Mouse (Mus musculus) cerebellum, postnatal 25 days (tissue): ENCODE data around the gene Lrrc74b.
"Not testable (repeated sequence)": the region's sequence is repeated elsewhere in the genome, so short reads cannot be mapped to it uniquely, and the experiment has no call there.

Experiments used
- DNase-seq, 2 experiments: peaks; one replicate each; pipeline ENCODE4 v3.0.0; 2021; ENCODE audit warnings: mixed read lengths in 2 of 2

Gene Lrrc74b

GRCm38 (mm10) chr16:17542632-17543031 is 18.4 kb downstream of the Lrrc74b start:
- DNase-seq = no peak

DNA sequence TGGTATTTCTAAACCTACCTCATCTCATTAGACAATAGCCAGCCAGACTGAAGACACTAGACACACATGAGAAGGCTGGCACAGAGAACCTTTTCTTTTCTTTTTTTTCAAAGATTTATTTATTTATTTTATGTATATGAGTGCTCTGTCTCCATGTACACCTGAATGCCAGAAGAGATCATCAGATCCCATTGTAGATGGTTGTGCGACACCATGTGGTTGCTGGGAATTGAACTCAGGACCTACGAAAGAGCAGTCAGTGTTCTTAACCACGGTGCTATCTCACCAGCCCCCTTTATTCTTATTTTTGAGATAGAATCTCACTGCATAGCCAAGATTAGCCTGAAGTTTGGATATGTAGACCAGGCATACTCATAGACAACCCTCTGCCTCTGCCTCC is 24.5 kb downstream of the Lrrc74b start:
- peak in 1 of 2 experiments; percentile 57 for DNase-seq

DNA sequence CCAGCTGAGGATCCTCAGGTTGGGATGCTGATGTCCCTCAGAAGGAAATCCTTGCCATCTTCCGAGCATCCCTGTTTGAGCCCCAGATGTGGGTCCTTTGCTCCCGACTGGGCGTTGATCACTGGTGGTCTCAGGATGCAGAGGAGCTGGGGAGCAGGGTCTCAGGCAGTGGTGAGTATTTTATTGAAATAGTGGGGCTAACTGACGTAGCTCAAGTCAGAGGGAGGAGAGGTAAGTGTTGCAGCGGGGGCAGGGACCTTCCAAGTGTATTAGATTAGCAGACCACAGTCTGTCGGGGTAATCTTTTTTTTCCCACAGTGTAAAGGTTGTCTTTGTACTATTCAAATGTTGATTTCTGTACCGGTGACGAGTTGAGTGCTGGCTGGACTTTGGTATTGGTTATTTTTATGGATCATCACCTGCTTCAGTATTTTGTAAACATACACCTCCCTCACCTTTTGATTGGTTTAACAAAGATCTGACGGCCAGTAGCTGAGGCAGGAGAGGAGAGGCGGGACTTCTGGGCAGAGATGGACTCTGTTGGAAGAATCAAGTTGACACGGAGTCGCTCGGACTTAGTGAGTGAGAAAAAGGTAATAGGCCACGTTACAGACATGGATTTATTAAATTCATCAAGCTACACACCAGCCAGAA is 28.2 kb downstream of the Lrrc74b start:
- no peak for DNase-seq

DNA sequence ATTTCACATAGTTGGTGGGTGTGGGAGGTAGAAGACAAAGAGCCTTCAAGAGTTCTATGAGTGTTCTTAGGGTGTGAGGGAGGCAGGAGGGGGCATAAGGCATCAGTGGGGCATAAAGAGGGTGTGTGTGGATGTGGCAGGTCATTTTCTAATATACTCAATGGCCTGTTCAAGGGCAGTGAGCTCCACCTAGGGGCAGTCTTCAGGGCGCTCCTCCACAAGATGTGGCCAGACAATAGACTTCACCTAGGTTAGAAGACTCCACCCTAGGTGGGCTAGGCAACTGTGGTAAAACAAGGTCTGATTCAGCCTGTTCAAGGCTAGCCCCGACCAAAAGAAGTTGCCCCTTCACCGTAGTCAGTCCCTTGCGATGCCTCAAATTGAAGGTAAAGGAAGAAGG is 28.8 kb downstream of the Lrrc74b start:
- peak; percentile 37 to 63 for DNase-seq

GRCm38 (mm10) chr16:17530640-17531288 is 30.3 kb downstream of the Lrrc74b start, which contains the start of gene Thap7:
Gene Thap7 (minus strand): TSS chr16:17531136.
- DNase-seq = peak; percentile 97 to 98

DNA sequence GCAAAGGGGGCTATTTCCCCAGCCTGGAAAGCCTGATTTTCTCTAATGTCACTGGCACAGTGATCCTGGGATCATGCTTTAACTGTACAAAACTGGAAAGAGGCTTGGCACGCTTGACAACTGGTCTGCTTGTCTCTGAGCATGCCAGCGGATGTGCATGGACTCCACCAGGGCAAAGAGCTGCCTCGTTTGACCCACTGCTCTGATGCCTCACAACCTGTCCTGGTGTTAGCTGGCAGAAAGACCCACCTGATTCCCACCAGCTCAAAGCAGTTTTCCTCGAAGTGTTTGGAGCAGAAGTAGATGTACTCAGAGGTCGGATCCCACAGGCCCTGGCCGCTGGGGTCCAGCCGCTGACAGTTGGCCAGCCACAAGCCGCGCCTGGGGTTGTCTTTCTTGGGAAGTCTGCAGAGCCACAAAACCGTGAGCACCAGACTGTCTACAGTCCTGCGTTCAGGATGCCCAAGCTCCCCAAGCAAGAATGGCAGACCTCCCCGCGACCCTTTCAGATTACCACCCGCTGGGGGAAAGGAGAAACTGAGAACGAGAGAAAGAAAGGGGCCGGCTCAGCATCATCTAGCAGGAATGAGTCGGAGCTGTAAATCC is 31.0 kb downstream of the Lrrc74b start:
- peak in 1 of 2 experiments; percentile 52 for DNase-seq

DNA sequence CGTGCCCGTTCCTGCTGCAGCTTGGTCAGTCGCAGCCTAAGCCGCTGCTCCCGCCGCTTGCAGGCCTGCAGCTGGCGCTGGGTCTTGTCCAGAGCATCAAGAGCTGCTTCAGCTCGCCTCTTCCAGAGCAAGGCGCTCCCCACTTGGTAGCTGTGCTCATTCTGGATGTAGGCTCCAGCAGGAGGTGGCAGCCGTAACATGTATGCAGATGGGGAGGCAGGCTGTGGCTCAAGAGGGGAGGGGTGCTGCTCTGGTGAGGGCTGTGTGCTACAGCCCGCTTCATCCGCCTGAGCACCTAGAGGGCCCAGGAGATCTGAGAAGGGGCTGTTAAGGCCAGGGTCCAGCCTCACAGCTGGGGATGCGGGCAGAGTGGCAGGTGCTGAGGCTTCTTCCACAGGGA is 32.8 kb downstream of the Lrrc74b start:
- DNase-seq = no peak

- DNase-seq = no peak
These were observed 33.4 kb downstream of the Lrrc74b start for GRCm38 (mm10) chr16:17527606-17528005.

DNA sequence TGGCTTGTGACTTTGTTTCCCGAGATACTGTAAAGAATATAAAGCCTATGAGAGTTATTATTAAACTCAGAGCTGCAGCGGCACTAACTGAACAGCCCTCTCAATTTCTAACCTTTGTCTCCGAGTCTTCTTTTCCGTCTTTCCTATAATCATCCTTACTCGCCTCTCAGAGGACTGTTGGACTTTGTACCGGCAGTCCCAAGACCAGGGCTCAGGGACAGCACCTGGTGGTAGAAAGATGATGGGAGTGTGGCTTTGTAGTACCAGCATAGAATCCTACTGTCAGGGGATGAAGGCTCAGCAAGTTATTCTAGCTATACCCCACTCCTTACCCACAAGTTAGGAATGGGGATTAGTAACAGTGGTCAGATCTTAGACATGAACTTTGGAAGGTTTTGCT is 34.8 kb downstream of the Lrrc74b start:
- DNase-seq = no peak

DNA sequence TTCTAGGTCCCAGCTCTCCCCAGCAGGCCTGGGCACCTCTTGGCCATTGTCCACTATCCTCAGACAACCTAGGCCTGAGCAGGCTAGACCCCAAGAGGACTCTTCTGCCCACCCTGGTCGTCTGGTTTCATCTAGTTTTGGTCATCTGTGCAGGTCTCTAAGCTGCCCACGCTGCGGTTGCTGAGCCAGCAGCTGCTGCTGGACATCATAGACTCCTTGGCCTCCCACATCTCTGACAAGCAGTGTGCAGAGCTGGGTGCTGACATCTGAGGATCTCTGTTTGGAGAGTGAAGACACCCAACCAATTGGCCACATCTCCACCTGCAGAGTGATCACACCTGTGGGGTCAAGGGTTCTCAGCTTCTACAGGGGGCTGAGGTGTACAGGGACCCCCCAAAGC is 35.5 kb downstream of the Lrrc74b start:
- no peak for DNase-seq

DNA sequence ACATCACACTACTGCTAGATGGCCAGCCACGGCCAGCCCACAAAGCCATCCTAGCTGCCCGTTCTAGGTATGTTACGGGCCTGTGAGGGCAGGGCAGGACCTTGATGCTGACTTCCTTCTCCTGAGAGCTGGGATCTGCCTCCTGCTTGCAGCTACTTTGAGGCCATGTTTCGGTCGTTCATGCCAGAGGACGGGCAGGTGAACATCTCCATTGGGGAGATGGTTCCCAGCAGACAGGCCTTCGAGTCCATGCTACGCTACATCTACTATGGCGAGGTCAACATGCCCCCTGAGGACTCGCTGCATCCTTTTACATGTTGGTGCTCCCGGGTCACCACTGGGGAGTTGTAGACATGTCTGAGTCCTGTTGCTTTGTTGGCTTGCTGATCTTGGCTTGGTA is 36.9 kb downstream of the Lrrc74b start:
- DNase-seq = no peak

DNA sequence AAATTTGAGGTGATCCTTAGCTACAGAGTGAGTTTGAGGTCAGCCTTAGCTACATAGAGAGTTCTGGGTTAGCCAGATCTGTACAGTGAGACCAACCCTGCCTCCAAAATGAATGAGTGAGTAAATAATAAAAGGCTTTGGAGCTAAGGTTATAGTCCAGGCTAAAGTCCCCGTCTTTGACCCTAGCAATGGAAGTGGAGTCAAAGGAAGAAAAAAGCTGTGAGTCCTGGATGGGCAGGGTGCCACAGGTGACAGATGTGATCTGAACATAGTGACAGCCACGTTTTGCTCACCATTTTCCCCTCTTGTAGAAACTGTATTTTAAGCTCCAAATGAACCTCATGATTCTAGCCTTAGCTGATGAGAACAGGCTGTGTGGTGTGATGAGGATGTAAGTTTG is 42.1 kb downstream of the Lrrc74b start:
- no peak for DNase-seq

DNA sequence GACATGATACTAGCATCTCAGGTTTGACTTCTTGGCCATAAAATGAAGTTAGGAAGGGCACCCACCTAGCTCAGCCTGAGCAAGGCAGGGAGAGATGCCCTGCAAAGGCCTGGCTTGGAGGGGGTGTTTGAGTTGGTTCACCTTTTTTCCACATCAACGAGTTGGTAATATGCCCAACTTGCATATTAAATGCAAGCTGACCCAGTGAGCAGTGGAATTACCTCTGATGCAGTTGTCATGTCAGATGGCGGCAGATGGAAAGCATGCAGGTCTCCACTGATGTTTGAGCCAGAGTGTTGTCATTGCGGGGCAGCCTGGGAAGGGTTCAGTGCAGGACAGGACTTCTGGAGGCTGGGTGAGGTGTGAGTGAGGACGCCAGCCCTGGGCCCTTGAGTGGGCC is 49.6 kb downstream of the Lrrc74b start:
- no peak for DNase-seq

DNA sequence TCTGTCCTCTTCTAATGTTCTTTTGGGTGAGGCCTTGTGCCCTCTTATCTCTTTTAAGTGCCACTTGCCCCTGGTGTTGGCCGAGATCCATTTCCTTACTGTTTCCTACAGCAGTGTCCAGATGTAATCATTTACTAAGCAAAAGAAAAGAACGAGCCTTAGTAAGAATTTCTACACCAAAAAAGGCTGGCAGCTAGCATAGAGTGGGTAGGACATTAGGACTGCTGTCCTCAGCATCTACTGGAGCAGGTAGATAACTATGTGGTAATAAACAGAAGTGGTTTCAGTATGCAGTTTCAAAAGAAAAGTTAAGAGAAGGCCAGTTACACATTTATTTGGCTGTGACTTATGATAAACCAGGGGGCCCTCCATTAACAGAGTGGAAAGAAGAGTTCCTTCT is 50.4 kb downstream of the Lrrc74b start:
- DNase-seq = no peak

DNA sequence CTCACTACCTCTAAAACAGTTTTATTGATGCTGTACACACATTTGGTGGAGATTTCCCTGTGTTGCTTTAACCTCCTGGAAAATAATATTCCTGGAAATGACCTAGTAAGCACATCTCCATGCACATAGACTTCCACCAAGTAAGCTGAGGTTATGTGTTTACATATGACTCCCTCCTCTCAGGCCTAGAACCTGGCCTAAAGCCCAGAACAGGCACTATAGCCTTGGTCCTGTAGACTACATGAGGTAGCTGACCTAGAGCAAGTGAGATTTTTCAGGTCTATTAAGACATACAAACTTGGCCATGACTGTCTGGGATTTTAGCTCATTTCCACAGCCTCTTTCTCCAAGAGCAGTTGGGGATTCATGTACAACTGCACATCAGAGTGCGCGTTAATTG is 50.9 kb downstream of the Lrrc74b start:
- DNase-seq = no peak

DNA sequence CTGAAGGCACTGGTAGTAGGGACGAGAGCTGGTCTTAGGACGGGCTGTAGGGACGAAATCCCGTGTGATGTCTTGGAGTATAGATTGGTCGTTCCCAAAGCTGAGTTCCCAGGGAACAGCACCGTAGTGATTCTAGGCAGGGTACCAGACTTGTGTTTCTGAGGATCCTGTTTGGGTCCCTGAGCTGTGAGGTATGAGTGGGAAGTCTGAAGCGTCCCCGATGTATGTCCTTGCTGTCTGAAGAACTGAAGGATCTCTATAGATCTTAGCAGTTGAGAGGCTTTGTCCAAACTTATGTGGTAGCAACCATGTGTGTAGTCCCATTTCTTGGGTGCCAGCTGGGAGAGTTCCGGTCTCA is 51.8 kb downstream of the Lrrc74b start:
- no peak for DNase-seq

- peak; percentile 94 to 96 for DNase-seq
These were observed 52.4 kb downstream of the Lrrc74b start, which contains the start of gene Lztr1 for GRCm38 (mm10) chr16:17508546-17509239. Gene Lztr1 (plus strand): TSS chr16:17508688.

- DNase-seq = not testable (repeated sequence)
These were observed 53.0 kb downstream of the Lrrc74b start for GRCm38 (mm10) chr16:17508031-17508430.

GRCm38 (mm10) chr16:17507018-17507552 is 54.0 kb downstream of the Lrrc74b start:
- no peak for DNase-seq

DNA sequence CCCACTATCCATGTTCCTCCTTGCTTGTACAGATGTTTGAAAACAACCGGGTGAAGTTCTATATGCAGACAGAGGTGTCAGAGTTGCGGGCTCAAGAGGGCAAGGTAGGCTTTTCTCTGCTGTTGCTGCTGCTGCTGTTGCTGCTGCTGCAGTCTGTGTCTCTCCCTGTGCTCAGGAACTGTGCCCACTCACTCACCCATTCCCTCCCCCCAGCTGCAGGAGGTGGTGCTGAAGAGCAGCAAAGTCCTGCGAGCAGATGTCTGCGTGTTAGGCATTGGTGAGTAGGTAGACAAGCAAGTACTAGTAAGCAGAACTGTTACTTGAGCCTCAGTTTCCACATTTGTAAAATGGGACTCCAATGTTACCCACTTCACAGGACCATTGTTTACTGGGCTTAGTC is 58.4 kb downstream of the Lrrc74b start:
- DNase-seq = no peak

- DNase-seq = peak in 1 of 2 experiments; percentile 51
These were observed 61.7 kb downstream of the Lrrc74b start for GRCm38 (mm10) chr16:17499249-17499883.

DNA sequence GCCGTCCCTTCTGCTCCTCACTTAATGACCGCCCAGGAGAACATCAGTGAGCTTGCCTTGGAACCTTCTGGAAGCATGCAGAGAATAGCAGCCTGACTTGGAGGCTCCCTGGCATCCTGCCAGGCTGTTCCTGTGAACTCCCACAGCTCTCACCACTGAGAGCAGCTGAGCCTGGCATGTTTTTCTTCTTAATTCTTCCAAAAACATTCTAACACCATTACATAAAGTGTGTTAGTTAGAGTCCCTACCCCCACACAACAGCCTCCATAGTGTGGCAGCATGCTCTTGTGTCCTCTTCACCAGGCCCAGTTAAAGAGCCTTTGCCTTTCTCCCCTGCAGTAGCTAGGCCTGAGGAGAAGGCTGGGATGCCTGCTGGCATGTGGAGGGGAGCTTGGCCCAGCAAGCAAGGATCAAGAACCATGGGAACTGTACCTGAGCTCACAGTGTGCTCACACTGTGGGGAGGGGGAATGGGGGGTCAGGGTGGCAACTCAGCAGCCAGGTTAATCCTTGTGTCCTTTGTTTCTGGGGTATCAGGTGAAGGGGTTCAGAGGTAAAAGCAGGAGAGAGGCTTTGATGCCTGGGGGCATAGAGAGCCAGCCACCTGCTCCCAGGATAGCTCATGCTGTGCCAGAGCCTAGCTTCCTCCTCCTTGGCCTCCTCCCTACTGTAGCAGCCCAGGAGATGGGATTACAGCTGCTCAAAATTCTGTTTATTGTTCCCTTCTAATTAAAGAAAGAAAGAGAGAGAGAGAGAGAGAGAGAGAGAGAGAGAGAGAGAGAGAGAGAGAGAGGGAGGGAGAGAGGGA is 64.3 kb downstream of the Lrrc74b start:
- DNase-seq = peak; percentile 83 to 87
